Mouse (Mus musculus) neural tube, embryonic 15.5 days (tissue): ENCODE measurements around the gene Gm10320. TPM values are rescaled to one million over a fixed set of nuclear protein-coding genes. Genes with fewer than 3 reads are reported as not detected.

ENCODE experiments used
- ATAC-seq: fragments of 200-750 bp; cut with Nextera tagmentation; 2 replicates; pipeline ENCODE4 v1.8.0; 2017; ENCODE audit warnings: mild to moderate bottlenecking, moderate TSS enrichment, moderate library complexity; ENCODE audit not compliant: low FRiP score
- H3K27ac ChIP-seq: fragments of 300-500 bp; sonication (generic); replicated peaks from 2 replicates; pipeline ENCODE4 v1.5.1; 2015; ENCODE audit warnings: mild to moderate bottlenecking, inconsistent platforms
- H3K27me3 ChIP-seq: fragments of 300-500 bp; sonication (generic); replicated peaks from 2 replicates; pipeline ENCODE4 v1.6.1; 2015; ENCODE audit warnings: inconsistent platforms
- H3K36me3 ChIP-seq: fragments of 300-500 bp; sonication (generic); 2 replicates; pipeline ENCODE4 v1.6.1; 2015; ENCODE audit warnings: inconsistent platforms
- H3K4me1 ChIP-seq: fragments of 300-500 bp; sonication (generic); 2 replicates; pipeline ENCODE4 v1.6.1; 2015; ENCODE audit warnings: inconsistent platforms
- H3K4me2 ChIP-seq: fragments of 300-500 bp; sonication (generic); 2 replicates; pipeline ENCODE4 v1.6.1; 2015; ENCODE audit warnings: inconsistent platforms, mild to moderate bottlenecking, moderate library complexity
- H3K4me3 ChIP-seq: fragments of 300-500 bp; sonication (generic); replicated peaks from 2 replicates; pipeline ENCODE4 v1.5.1; 2015; ENCODE audit warnings: mild to moderate bottlenecking, inconsistent platforms
- H3K9ac ChIP-seq: fragments of 300-500 bp; sonication (generic); replicated peaks from 2 replicates; pipeline ENCODE4 v1.6.1; 2015; ENCODE audit warnings: mild to moderate bottlenecking, inconsistent platforms
- H3K9me3 ChIP-seq: fragments of 300-500 bp; sonication (generic); replicated peaks from 2 replicates; pipeline ENCODE4 v1.6.1; 2016; ENCODE audit warnings: inconsistent platforms
- WGBS: fragments of 180-500 bp; shearing (Covaris S2); methylation state at CpG from one replicate; pipeline ENCODE4 v1.1.7; 2015; ENCODE audit warnings: mixed read lengths; 5-methylcytosine and 5-hydroxymethylcytosine counted together
- polyA plus RNA-seq: library from polyadenylated mRNA; unstranded; fragments of >200 nt; fragmentation: Nextera tagmentation; extraction: Ambion mirVana; gene quantifications from 2 replicates; pipeline ENCODE4 v1.2.1, GENCODE M21; 2015

The Gm10320 gene
- polyA plus RNA-seq, 1 experiment from 2014 or later = 0.74 TPM

- Histone ChIP-seq H3K27ac (no peak overlapping the region), H3K4me1 (no peaks in the 10 kb centered on the region), H3K36me3 (no peaks in the 10 kb centered on the region), H3K4me3 (no peak overlapping the region), H3K27me3 (no peaks in the 10 kb centered on the region), H3K9ac (no peak overlapping the region), H3K4me2 (no peak overlapping the region), H3K9me3 (no peaks in the 10 kb centered on the region)
- WGBS = 85% methylated on average over 5 of the region's 5 CpGs
- no peak for ATAC-seq
Measured at GRCm38 (mm10) chr13:98485440-98485839, 6.4 kb downstream of the Gm10320 start.

GRCm38 (mm10) chr13:98477991-98478390 is 13.8 kb downstream of the Gm10320 start:
- Histone ChIP-seq H3K4me2 (no peak overlapping the region), H3K9me3 (no peaks in the 10 kb centered on the region), H3K27me3 (no peaks in the 10 kb centered on the region), H3K27ac (no peak overlapping the region), H3K36me3 (no peaks in the 10 kb centered on the region), H3K4me3 (no peak overlapping the region), H3K4me1 (no peaks in the 10 kb centered on the region), H3K9ac (no peak overlapping the region)
- ATAC-seq = no peak
- WGBS = 86% methylated on average over 3 of the region's 3 CpGs

GRCm38 (mm10) chr13:98476839-98477495 is 14.8 kb downstream of the Gm10320 start:
- 73% methylated on average over 4 of the region's 4 CpGs for WGBS
- Histone ChIP-seq H3K4me2 (no peak overlapping the region), H3K4me1 (no peaks in the 10 kb centered on the region), H3K4me3 (no peak overlapping the region), H3K9ac (no peak overlapping the region), H3K36me3 (no peaks in the 10 kb centered on the region), H3K27me3 (no peaks in the 10 kb centered on the region), H3K27ac (no peak overlapping the region), H3K9me3 (no peaks in the 10 kb centered on the region)
- ATAC-seq = no peak

GRCm38 (mm10) chr13:98476175-98476838 is 15.5 kb downstream of the Gm10320 start:
- 53% methylated on average over 14 of the region's 14 CpGs for WGBS

GRCm38 (mm10) chr13:98475681-98476080 is 16.1 kb downstream of the Gm10320 start:
- WGBS = 61% methylated on average over 8 of the region's 8 CpGs
- H3K9ac ChIP-seq = no peak overlapping the region
- H3K36me3 ChIP-seq = no peaks in the 10 kb centered on the region
- no peaks in the 10 kb centered on the region for H3K27me3 ChIP-seq
- H3K4me2 ChIP-seq = no peak overlapping the region
- H3K9me3 ChIP-seq = no peaks in the 10 kb centered on the region
- H3K27ac ChIP-seq = no peak overlapping the region
- no peak for ATAC-seq
- no peaks in the 10 kb centered on the region for H3K4me1 ChIP-seq
- H3K4me3 ChIP-seq = no peak overlapping the region

More at GRCm38 (mm10) chr13:98476175-98476838, 15.5 kb downstream of the Gm10320 start:
- Histone ChIP-seq H3K9me3 (no peaks in the 10 kb centered on the region), H3K4me2 (no peak overlapping the region), H3K4me1 (no peaks in the 10 kb centered on the region), H3K36me3 (no peaks in the 10 kb centered on the region), H3K9ac (no peak overlapping the region), H3K27ac (no peak overlapping the region), H3K4me3 (no peak overlapping the region), H3K27me3 (no peaks in the 10 kb centered on the region)
- ATAC-seq = no peak

GRCm38 (mm10) chr13:98473034-98473433 is 18.8 kb downstream of the Gm10320 start:
- Histone ChIP-seq H3K9ac (no peak overlapping the region), H3K9me3 (no peaks in the 10 kb centered on the region), H3K4me1 (no peaks in the 10 kb centered on the region), H3K36me3 (no peaks in the 10 kb centered on the region), H3K4me3 (no peak overlapping the region), H3K27me3 (no peaks in the 10 kb centered on the region), H3K4me2 (no peak overlapping the region), H3K27ac (no peak overlapping the region)
- 86% methylated on average over 4 of the region's 4 CpGs for WGBS
- ATAC-seq = no peak

- Histone ChIP-seq H3K36me3 (no peaks in the 10 kb centered on the region), H3K27ac (no peak overlapping the region), H3K4me2 (no peak overlapping the region), H3K27me3 (no peaks in the 10 kb centered on the region), H3K4me1 (no peaks in the 10 kb centered on the region), H3K9ac (no peak overlapping the region), H3K9me3 (no peaks in the 10 kb centered on the region), H3K4me3 (no peak overlapping the region)
- no peak for ATAC-seq
- 80% methylated on average over 6 of the region's 6 CpGs for WGBS
Measured at GRCm38 (mm10) chr13:98471756-98472155, 20.0 kb downstream of the Gm10320 start.

GRCm38 (mm10) chr13:98470321-98470720 is 21.5 kb downstream of the Gm10320 start:
- H3K36me3 ChIP-seq = no peaks in the 10 kb centered on the region
- H3K9ac ChIP-seq = no peak overlapping the region
- no peak overlapping the region for H3K27ac ChIP-seq
- no peaks in the 10 kb centered on the region for H3K4me1 ChIP-seq
- H3K4me3 ChIP-seq = no peak overlapping the region
- H3K27me3 ChIP-seq = no peaks in the 10 kb centered on the region
- no peaks in the 10 kb centered on the region for H3K9me3 ChIP-seq
- ATAC-seq = no peak
- H3K4me2 ChIP-seq = no peak overlapping the region
- WGBS = 70% methylated on average over 12 of the region's 12 CpGs

- Histone ChIP-seq H3K27ac (no peak overlapping the region), H3K4me1 (no peaks in the 10 kb centered on the region), H3K9ac (no peak overlapping the region), H3K4me2 (no peak overlapping the region), H3K27me3 (no peaks in the 10 kb centered on the region), H3K9me3 (no peaks in the 10 kb centered on the region), H3K36me3 (no peaks in the 10 kb centered on the region), H3K4me3 (no peak overlapping the region)
- 72% methylated on average over 4 of the region's 4 CpGs for WGBS
- ATAC-seq = no peak
Measured at GRCm38 (mm10) chr13:98469916-98470315, 21.9 kb downstream of the Gm10320 start.

GRCm38 (mm10) chr13:98461467-98461866 is 30.3 kb downstream of the Gm10320 start:
- Histone ChIP-seq H3K27ac (no peak overlapping the region), H3K4me1 (no peaks in the 10 kb centered on the region), H3K36me3 (no peaks in the 10 kb centered on the region), H3K27me3 (no peaks in the 10 kb centered on the region), H3K4me3 (no peak overlapping the region), H3K9me3 (no peaks in the 10 kb centered on the region), H3K9ac (no peak overlapping the region), H3K4me2 (no peak overlapping the region)
- no peak for ATAC-seq
- WGBS = 76% methylated on average over 4 of the region's 4 CpGs

GRCm38 (mm10) chr13:98456398-98456797 is 35.4 kb downstream of the Gm10320 start:
- Histone ChIP-seq H3K9me3 (0 out of 2 replicates have a peak, but pooled peaks cover 6% of the 10 kb centered on the region), H3K27me3 (no peaks in the 10 kb centered on the region), H3K27ac (no peak overlapping the region), H3K4me1 (no peaks in the 10 kb centered on the region), H3K36me3 (no peaks in the 10 kb centered on the region), H3K4me3 (no peak overlapping the region), H3K4me2 (no peak overlapping the region), H3K9ac (no peak overlapping the region)
- WGBS = 71% methylated on average over 2 of the region's 2 CpGs
- no peak for ATAC-seq

GRCm38 (mm10) chr13:98455646-98456045 is 36.2 kb downstream of the Gm10320 start:
- ATAC-seq = no peak
- Histone ChIP-seq H3K4me1 (no peaks in the 10 kb centered on the region), H3K4me2 (no peak overlapping the region), H3K27me3 (no peaks in the 10 kb centered on the region), H3K4me3 (no peak overlapping the region), H3K27ac (no peak overlapping the region), H3K9me3 (0 out of 2 replicates have a peak, but pooled peaks cover 6% of the 10 kb centered on the region), H3K9ac (no peak overlapping the region), H3K36me3 (no peaks in the 10 kb centered on the region)
- WGBS = 86% methylated on average over 10 of the region's 10 CpGs
